Mouse (Mus musculus) hindbrain, embryonic 16.5 days (tissue): ENCODE measurements around the gene Tmod1. TPM values are rescaled to one million over a fixed set of nuclear protein-coding genes. Genes with fewer than 3 reads are reported as not detected.

Source experiments
- ATAC-seq: fragments of 200-750 bp; cut with Nextera tagmentation; 2 replicates; pipeline ENCODE4 v1.8.0; 2017; ENCODE audit warnings: moderate TSS enrichment, moderate library complexity
- H3K27ac ChIP-seq: fragments of 300-500 bp; sonication (generic); 2 replicates; pipeline ENCODE4 v1.5.1; 2014; ENCODE audit warnings: low read depth, mild to moderate bottlenecking, control low read depth, low read length, moderate library complexity
- H3K27me3 ChIP-seq: fragments of 300-500 bp; sonication (generic); replicated peaks from 2 replicates; pipeline ENCODE4 v1.6.1; 2014; ENCODE audit warnings: low read length; ENCODE audit not compliant: control insufficient read depth, insufficient read depth
- H3K36me3 ChIP-seq: fragments of 300-500 bp; sonication (generic); 2 replicates; pipeline ENCODE4 v1.6.1; 2014; ENCODE audit warnings: mild to moderate bottlenecking, low read length, moderate library complexity, mixed read lengths; ENCODE audit not compliant: control insufficient read depth, insufficient read depth
- H3K4me1 ChIP-seq: fragments of 300-500 bp; sonication (generic); 2 replicates; pipeline ENCODE4 v1.6.1; 2014; ENCODE audit warnings: low read depth, low read length; ENCODE audit not compliant: control insufficient read depth, insufficient read depth
- H3K4me2 ChIP-seq: fragments of 300-500 bp; sonication (generic); 2 replicates; pipeline ENCODE4 v1.6.1; 2014; ENCODE audit warnings: mild to moderate bottlenecking, low read length, control low read depth, moderate library complexity
- H3K4me3 ChIP-seq: fragments of 300-500 bp; sonication (generic); 2 replicates; pipeline ENCODE4 v1.5.1; 2014; ENCODE audit warnings: mild to moderate bottlenecking, low read length, control low read depth, moderate library complexity
- H3K9ac ChIP-seq: fragments of 300-500 bp; sonication (generic); 2 replicates; pipeline ENCODE4 v1.6.1; 2014; ENCODE audit warnings: low read depth, mild to moderate bottlenecking, control low read depth, low read length, moderate library complexity
- H3K9me3 ChIP-seq: fragments of 300-500 bp; sonication (generic); 2 replicates; pipeline ENCODE4 v1.6.1; 2014; ENCODE audit warnings: mild to moderate bottlenecking, low read length, moderate library complexity; ENCODE audit not compliant: control insufficient read depth
- WGBS: fragments of 180-500 bp; shearing (Covaris S2); extraction: QIAGEN DNeasy Blood & Tissue Kit; methylation state at CpG from one replicate; pipeline ENCODE4 v1.1.7; 2014; 5-methylcytosine and 5-hydroxymethylcytosine counted together
- polyA plus RNA-seq: library from polyadenylated mRNA; unstranded; fragments of >200 nt; fragmentation: Nextera tagmentation; extraction: Ambion mirVana; gene quantifications from 2 replicates; pipeline ENCODE4 v1.2.1, GENCODE M21; 2015

Tmod1 gene
- polyA plus RNA-seq, 1 experiment from 2014 or later: 2.1 TPM

- H3K4me1 ChIP-seq: peaks cover 4% of the 10 kb centered on the region; the same call in 1 of the 2 replicates
- 85% methylated on average over 11 of the region's 11 CpGs for WGBS
- ATAC-seq: no peak
Observed at GRCm38 (mm10) chr4:46082555-46082954, 43.8 kb downstream of the Tmod1 start.

GRCm38 (mm10) chr4:46084416-46085172, 45.9 kb downstream of the Tmod1 start:
- peak; percentile 50; the same call in 1 of the 2 replicates for ATAC-seq
- H3K27ac ChIP-seq: peak overlapping the region; percentile 26; the same call in 1 of the 2 replicates
- H3K9me3 ChIP-seq: no peaks in the 10 kb centered on the region
- H3K4me3 ChIP-seq: no peak overlapping the region
- H3K4me1 ChIP-seq: peaks cover 4% of the 10 kb centered on the region; the same call in 1 of the 2 replicates
- no peak overlapping the region for H3K4me2 ChIP-seq
- H3K27me3 ChIP-seq: no peaks in the 10 kb centered on the region
- 0 out of 2 replicates have a peak overlapping the region, but pooled peaks have one; percentile 0 for H3K9ac ChIP-seq
- 57% methylated on average over 9 of the region's 9 CpGs for WGBS
- no peaks in the 10 kb centered on the region for H3K36me3 ChIP-seq

More at GRCm38 (mm10) chr4:46082555-46082954, 43.8 kb downstream of the Tmod1 start:
- Histone ChIP-seq H3K27ac (no peak overlapping the region), H3K27me3 (no peaks in the 10 kb centered on the region), H3K9me3 (no peaks in the 10 kb centered on the region), H3K9ac (no peak overlapping the region), H3K4me3 (no peak overlapping the region), H3K36me3 (no peaks in the 10 kb centered on the region), H3K4me2 (no peak overlapping the region)

GRCm38 (mm10) chr4:46085223-46085811, 46.6 kb downstream of the Tmod1 start:
- ATAC-seq: peak; percentile 54; the same call in 1 of the 2 replicates
- Histone ChIP-seq H3K4me2 (no peak overlapping the region), H3K9ac (no peak overlapping the region), H3K4me1 (peaks cover 4% of the 10 kb centered on the region; the same call in 1 of the 2 replicates), H3K4me3 (no peak overlapping the region), H3K36me3 (no peaks in the 10 kb centered on the region), H3K27me3 (no peaks in the 10 kb centered on the region), H3K9me3 (no peaks in the 10 kb centered on the region), H3K27ac (no peak overlapping the region; the same call in 1 of the 2 replicates)
- WGBS: 47% methylated on average over 9 of the region's 9 CpGs

- no peak for ATAC-seq
Observed at GRCm38 (mm10) chr4:46086718-46087426, 48.1 kb downstream of the Tmod1 start.

GRCm38 (mm10) chr4:46087427-46087771, 48.7 kb downstream of the Tmod1 start:
- H3K4me1 ChIP-seq: peaks cover 4% of the 10 kb centered on the region; the same call in 1 of the 2 replicates
- H3K27ac ChIP-seq: no peak overlapping the region
- H3K4me2 ChIP-seq: no peak overlapping the region
- no peak for ATAC-seq
- no peak overlapping the region for H3K4me3 ChIP-seq
- no peaks in the 10 kb centered on the region for H3K9me3 ChIP-seq
- no peak overlapping the region for H3K9ac ChIP-seq
- 86% methylated on average over 7 of the region's 7 CpGs for WGBS
- no peaks in the 10 kb centered on the region for H3K36me3 ChIP-seq
- H3K27me3 ChIP-seq: no peaks in the 10 kb centered on the region

More at GRCm38 (mm10) chr4:46086718-46087426, 48.1 kb downstream of the Tmod1 start:
- Histone ChIP-seq H3K4me3 (no peak overlapping the region), H3K9ac (no peak overlapping the region), H3K27ac (no peak overlapping the region), H3K36me3 (no peaks in the 10 kb centered on the region), H3K4me2 (no peak overlapping the region), H3K4me1 (peaks cover 4% of the 10 kb centered on the region; the same call in 1 of the 2 replicates), H3K9me3 (no peaks in the 10 kb centered on the region), H3K27me3 (no peaks in the 10 kb centered on the region)
- WGBS: 81% methylated on average over 18 of the region's 18 CpGs

GRCm38 (mm10) chr4:46087852-46088251, 49.1 kb downstream of the Tmod1 start:
- Histone ChIP-seq H3K4me2 (no peak overlapping the region), H3K4me3 (no peak overlapping the region), H3K4me1 (peaks cover 4% of the 10 kb centered on the region; the same call in 1 of the 2 replicates), H3K9me3 (no peaks in the 10 kb centered on the region), H3K9ac (no peak overlapping the region), H3K36me3 (no peaks in the 10 kb centered on the region), H3K27me3 (no peaks in the 10 kb centered on the region), H3K27ac (no peak overlapping the region)
- ATAC-seq: no peak
- 37% methylated on average over 5 of the region's 5 CpGs for WGBS

GRCm38 (mm10) chr4:46089524-46090125, 50.9 kb downstream of the Tmod1 start:
- 0 out of 2 replicates have a peak, but pooled peaks cover 4% of the 10 kb centered on the region for H3K4me1 ChIP-seq
- ATAC-seq: peak; percentile 54; the same call in 1 of the 2 replicates
- no peak overlapping the region for H3K4me3 ChIP-seq
- H3K27me3 ChIP-seq: no peaks in the 10 kb centered on the region
- 65% methylated on average over 14 of the region's 14 CpGs for WGBS
- H3K9ac ChIP-seq: no peak overlapping the region
- no peaks in the 10 kb centered on the region for H3K9me3 ChIP-seq
- H3K36me3 ChIP-seq: no peaks in the 10 kb centered on the region
- no peak overlapping the region for H3K4me2 ChIP-seq
- H3K27ac ChIP-seq: no peak overlapping the region

DNA sequence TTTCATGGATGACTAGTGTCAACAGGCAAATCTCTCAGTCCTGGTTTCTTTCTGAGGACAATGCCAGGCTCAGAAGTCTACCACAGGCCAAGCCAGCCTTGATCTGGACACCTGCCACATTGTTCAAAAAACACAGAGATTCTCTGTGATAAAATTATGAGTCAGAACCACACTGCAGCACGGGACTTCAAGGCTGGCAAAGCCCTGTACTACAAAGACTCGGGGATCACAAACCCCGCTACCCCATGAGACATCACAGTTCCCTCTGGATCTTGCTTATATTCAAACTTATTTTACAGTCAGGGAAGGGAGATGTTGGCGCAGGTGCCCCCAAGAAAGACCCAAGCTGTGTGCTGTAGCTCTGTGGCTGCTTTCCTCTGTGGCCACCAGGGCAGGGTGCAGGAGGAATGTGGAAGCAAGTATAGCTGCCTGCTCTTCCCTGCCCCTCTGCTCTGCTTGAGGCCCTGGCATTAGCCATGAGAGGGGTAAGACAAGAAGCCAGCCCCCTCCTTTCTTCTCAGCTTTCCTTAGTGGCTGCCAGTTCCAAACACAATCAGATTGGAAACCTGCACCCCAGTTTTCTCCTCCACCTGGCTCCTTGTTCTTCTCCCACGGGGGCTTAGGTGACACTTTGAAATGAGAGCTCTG, 53.8 kb downstream of the Tmod1 start:
- no peak overlapping the region for H3K4me2 ChIP-seq
- ATAC-seq: no peak

More for the DNA sequence above, 53.8 kb downstream of the Tmod1 start:
- WGBS: 85% methylated on average over 5 of the region's 5 CpGs
- Histone ChIP-seq H3K9ac (no peak overlapping the region), H3K36me3 (no peaks in the 10 kb centered on the region), H3K4me3 (no peak overlapping the region), H3K27me3 (no peaks in the 10 kb centered on the region), H3K9me3 (no peaks in the 10 kb centered on the region), H3K4me1 (no peaks in the 10 kb centered on the region), H3K27ac (no peak overlapping the region)
